Mouse (Mus musculus) stomach, postnatal 0 days (tissue): ENCODE measurements around the gene Eif5. TPM values are rescaled to one million over a fixed set of nuclear protein-coding genes. Genes with fewer than 3 reads are reported as not detected.

Experiments
- ATAC-seq: fragments of 200-750 bp; cut with Nextera tagmentation; 2 replicates; pipeline ENCODE4 v1.8.0; 2017; ENCODE audit not compliant: low FRiP score, low TSS enrichment
- DNase-seq: peaks from one replicate; pipeline ENCODE4 v3.0.0-alpha.2; 2016; ENCODE audit warnings: low spot score
- H3K27ac ChIP-seq: fragments of 300-500 bp; sonication (generic); replicated peaks from 2 replicates; pipeline ENCODE4 v1.5.1; 2014; ENCODE audit warnings: mild to moderate bottlenecking, control low read depth
- H3K27me3 ChIP-seq: fragments of 300-500 bp; sonication (generic); 2 replicates; pipeline ENCODE4 v1.6.1; 2014; ENCODE audit warnings: low read length; ENCODE audit not compliant: control insufficient read depth, insufficient read depth
- H3K36me3 ChIP-seq: fragments of 300-500 bp; sonication (generic); 2 replicates; pipeline ENCODE4 v1.6.1; 2014; ENCODE audit warnings: low read length, mixed read lengths; ENCODE audit not compliant: control insufficient read depth, insufficient read depth
- H3K4me1 ChIP-seq: fragments of 300-500 bp; sonication (generic); replicated peaks from 2 replicates; pipeline ENCODE4 v1.6.1; 2014; ENCODE audit warnings: antibody characterized with exemption; ENCODE audit not compliant: control insufficient read depth, insufficient read depth
- H3K4me2 ChIP-seq: fragments of 300-500 bp; sonication (generic); replicated peaks from 2 replicates; pipeline ENCODE4 v1.6.1; 2014; ENCODE audit warnings: low read depth, mild to moderate bottlenecking, control low read depth, moderate library complexity
- H3K4me3 ChIP-seq: fragments of 300-500 bp; sonication (generic); 2 replicates; pipeline ENCODE4 v1.5.1; 2014; ENCODE audit warnings: low read depth, low read length, control low read depth
- H3K9ac ChIP-seq: fragments of 300-500 bp; sonication (generic); 2 replicates; pipeline ENCODE4 v1.6.1; 2014; ENCODE audit warnings: mild to moderate bottlenecking, low read length, control low read depth, mixed read lengths
- H3K9me3 ChIP-seq: fragments of 300-500 bp; sonication (generic); 2 replicates; pipeline ENCODE4 v1.6.1; 2016; ENCODE audit warnings: low read length; ENCODE audit not compliant: control insufficient read depth
- CTCF ChIP-seq: IDR thresholded peaks from 2 replicates; pipeline ENCODE4 v1.5.1; 2016; ENCODE audit warnings: antibody characterized with exemption, low read depth, mild to moderate bottlenecking, moderate library complexity
- EP300 ChIP-seq: optimal IDR thresholded peaks from 2 replicates; pipeline ENCODE3; 2016; ENCODE audit warnings: antibody characterized with exemption
- WGBS: fragments of 180-500 bp; shearing (Covaris S2); extraction: QIAGEN DNeasy Blood & Tissue Kit; methylation state at CpG from one replicate; pipeline ENCODE4 v1.1.7; 2014; 5-methylcytosine and 5-hydroxymethylcytosine counted together
- polyA plus RNA-seq: library from polyadenylated mRNA; unstranded; fragments of >200 nt; fragmentation: Nextera tagmentation; extraction: Ambion mirVana; gene quantifications from 2 replicates; pipeline ENCODE4 v1.2.1, GENCODE M21; 2015

Gene Eif5
- polyA plus RNA-seq, 1 experiment from 2014 or later: 455 TPM

DNA sequence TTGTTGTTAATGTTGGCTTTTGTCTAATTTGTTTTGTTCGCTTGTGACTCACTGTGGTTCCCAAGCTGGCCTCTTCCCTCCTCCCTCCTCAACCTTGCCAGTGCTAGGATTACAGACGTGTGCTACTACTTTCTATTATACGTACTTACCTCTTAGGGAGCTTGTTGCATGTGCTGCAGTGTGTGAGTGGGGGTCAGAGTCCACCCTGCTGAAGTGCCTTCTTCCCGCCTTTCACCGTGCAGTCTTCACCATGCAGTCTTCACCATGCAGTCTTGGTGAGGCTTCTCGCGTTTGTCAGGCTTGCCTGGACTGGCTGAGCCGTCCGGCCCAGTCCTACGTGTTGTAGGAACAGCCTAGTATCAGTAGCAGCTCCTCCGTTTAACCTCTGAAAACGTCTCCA, 49.4 kb downstream of the Eif5 start:
- H3K36me3 ChIP-seq: no peaks in the 10 kb centered on the region
- H3K27me3 ChIP-seq: no peaks in the 10 kb centered on the region
- no peak overlapping the region for H3K4me2 ChIP-seq
- peak overlapping the region; percentile 14; the same call in 1 of the 2 replicates for H3K27ac ChIP-seq
- no peak overlapping the region for H3K9ac ChIP-seq
- no peaks in the 10 kb centered on the region for H3K4me1 ChIP-seq
- DNase-seq: no peak
- no peak overlapping the region for H3K4me3 ChIP-seq
- no peaks in the 10 kb centered on the region for H3K9me3 ChIP-seq
- TF ChIP-seq CTCF (no peak), EP300 (no peak)
- 60% methylated on average over 12 of the region's 12 CpGs for WGBS
- ATAC-seq: no peak

DNA sequence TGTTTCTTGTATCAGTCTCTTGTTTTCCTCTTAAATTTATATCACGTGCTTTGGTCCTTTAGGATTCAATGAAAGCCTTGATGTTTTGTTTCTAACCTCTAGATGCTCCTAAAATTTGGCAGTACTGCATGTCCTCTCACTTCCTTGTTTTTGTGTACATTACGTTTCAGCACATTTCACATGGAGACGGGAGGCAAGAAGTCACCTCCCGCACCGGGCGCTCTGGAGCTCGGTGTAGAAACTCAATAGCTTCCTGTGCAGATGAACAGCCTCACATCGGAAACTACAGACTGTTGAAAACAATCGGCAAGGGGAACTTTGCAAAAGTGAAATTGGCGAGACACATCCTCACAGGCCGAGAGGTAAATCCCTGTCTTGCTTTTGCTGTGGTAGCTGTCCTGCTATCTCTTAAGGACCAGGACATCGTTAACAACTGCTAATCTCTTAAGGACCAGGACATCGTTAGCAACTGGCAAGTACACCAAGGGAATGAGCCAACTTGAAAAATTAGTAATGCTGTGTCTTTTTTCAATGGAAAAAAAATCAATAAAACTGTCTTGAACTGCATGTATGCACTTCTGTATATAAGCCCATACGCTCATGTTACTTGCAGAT, 54.7 kb downstream of the Eif5 start:
- Histone ChIP-seq H3K9ac (no peak overlapping the region), H3K4me1 (no peaks in the 10 kb centered on the region), H3K36me3 (peaks cover 8% of the 10 kb centered on the region; the same call in 1 of the 2 replicates), H3K4me2 (no peak overlapping the region), H3K4me3 (no peak overlapping the region), H3K27ac (no peak overlapping the region; the same call in 1 of the 2 replicates), H3K9me3 (no peaks in the 10 kb centered on the region), H3K27me3 (no peaks in the 10 kb centered on the region)
- 69% methylated on average over 14 of the region's 14 CpGs for WGBS
- TF ChIP-seq CTCF: no peak
- no peak for TF ChIP-seq EP300
- no peak for ATAC-seq
- DNase-seq: no peak

DNA sequence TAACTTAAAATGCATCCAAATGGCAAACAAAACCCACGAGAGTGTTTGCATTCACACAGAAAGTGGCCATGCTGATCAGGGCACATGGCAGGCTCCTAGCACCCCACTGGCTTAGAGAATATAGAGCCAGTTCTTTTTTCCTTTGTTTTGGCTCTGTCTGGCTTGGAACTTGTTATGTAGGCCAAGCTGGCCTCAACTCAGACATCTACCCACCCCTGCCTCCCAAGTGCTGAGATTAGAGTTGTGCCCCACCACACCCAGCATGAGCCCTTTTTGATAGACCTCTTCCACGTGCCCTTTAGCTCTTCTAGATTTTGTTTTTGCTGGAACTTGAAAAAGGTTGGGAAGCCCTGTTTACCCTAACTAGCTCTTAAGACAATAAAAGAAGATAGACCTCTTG, 56.0 kb downstream of the Eif5 start:
- ATAC-seq (no peak), DNase-seq (no peak)
- no peaks in the 10 kb centered on the region for H3K4me1 ChIP-seq
- H3K27me3 ChIP-seq: no peaks in the 10 kb centered on the region
- H3K9me3 ChIP-seq: no peaks in the 10 kb centered on the region
- H3K9ac ChIP-seq: no peak overlapping the region
- H3K36me3 ChIP-seq: peaks cover 15% of the 10 kb centered on the region; the same call in 1 of the 2 replicates
- no peak for TF ChIP-seq EP300
- no peak for TF ChIP-seq CTCF
- WGBS: 76% methylated on average over 2 of the region's 2 CpGs
- no peak overlapping the region for H3K4me3 ChIP-seq
- no peak overlapping the region for H3K4me2 ChIP-seq
- no peak overlapping the region for H3K27ac ChIP-seq

Other genes starting within 250 kb of the Eif5 start
- 18.6 and 18.7 TPM in 2 replicates for gene Cdc42bpb, start 160.3 kb upstream of the Eif5 start, polyA plus RNA-seq
- gene Lbhd2, start 131.2 kb upstream of the Eif5 start, polyA plus RNA-seq: 2.2 TPM in 2 replicates
- 7.3 and 8.6 TPM in 2 replicates for gene Exoc3l4, start 121.0 kb upstream of the Eif5 start, polyA plus RNA-seq
- gene Tnfaip2, start 95.5 kb upstream of the Eif5 start, polyA plus RNA-seq: 14.5 and 15.6 TPM in 2 replicates
- gene Gm266, start 52.2 kb upstream of the Eif5 start, polyA plus RNA-seq: 12.5 and 14.4 TPM in 2 replicates
- gene Mark3, start 36.5 kb downstream of the Eif5 start, polyA plus RNA-seq: 15.6 and 18.5 TPM in 2 replicates
- gene Ckb, start 134.3 kb downstream of the Eif5 start, polyA plus RNA-seq: 532 and 573 TPM in 2 replicates
- 7.4 and 8.5 TPM in 2 replicates for gene Trmt61a, start 140.1 kb downstream of the Eif5 start, polyA plus RNA-seq
- 34.9 and 36.9 TPM in 2 replicates for gene Bag5, start 175.2 kb downstream of the Eif5 start, polyA plus RNA-seq
- gene Apopt1, start 175.2 kb downstream of the Eif5 start, polyA plus RNA-seq: 41.8 and 42.8 TPM in 2 replicates
- gene Klc1, start 220.8 kb downstream of the Eif5 start, polyA plus RNA-seq: 55.7 and 56.7 TPM in 2 replicates